In the genomic region with DNA sequence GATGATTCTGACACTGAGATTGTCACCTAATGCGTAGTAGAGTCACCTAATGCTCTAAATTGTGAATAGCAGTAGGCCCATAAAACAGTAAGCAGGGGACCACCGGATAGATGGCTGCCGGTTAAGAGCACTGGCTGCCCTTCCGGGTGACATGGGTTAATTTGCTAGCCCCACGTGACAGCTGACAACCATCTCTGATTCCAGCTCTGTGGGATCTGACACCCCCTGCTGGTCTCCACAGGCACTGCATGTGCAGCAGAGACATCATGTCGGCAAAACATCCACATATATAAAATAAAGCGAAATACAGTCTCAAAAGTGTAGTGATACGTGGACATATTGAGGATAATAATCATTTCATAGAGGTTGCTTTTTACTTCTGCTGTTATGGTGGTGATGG, we compare ENCODE assay signal across 8 mouse cellular contexts. TPM values are rescaled to one million over a fixed set of nuclear protein-coding genes. Genes with fewer than 3 reads are reported as not detected.
DNase-seq lines count a peak whose midpoint lies in the region; ATAC-seq and TF ChIP-seq lines count a peak whose summit lies in the region.

No protein-coding gene starts in this region.

- no peaks in the 10 kb centered on the region for H3K27me3 ChIP-seq in Patski

- intact Hi-C loops in left cerebral cortex, postnatal 4 days (cut with DNase I) = loop anchor here (5.0 kb wide), 3 partner anchors 127 to 807 kb away; no protein-coding TSS in a partner anchor

- POLR2A ChIA-PET in Patski (lab: Charles Lee) = interaction anchor here (0.7 to 1.1 kb wide), 2 partner anchors 8 to 29 kb away, joined by 3 to 4 read pairs; no protein-coding TSS in a partner anchor

- in situ Hi-C loops in Patski (cut with MboI; ENCODE audit: low pct_unique_long_range_greater_than_20kb) = loop anchor here (5.0 kb wide), 2 partner anchors 587 to 807 kb away; no protein-coding TSS in a partner anchor

- ATAC-seq in Patski = no peak
- ATAC-seq in megakaryocyte, adult 5-6 weeks (ENCODE audit: poor library complexity, severe bottlenecking) = peak; percentile 77

- peak; percentile 64 for DNase-seq in adrenal gland, postnatal 14 days
- no peak for DNase-seq in adrenal gland, adult 8-10 months
- DNase-seq in left cerebral cortex, postnatal 4 days = peak; percentile 39
- no peak for DNase-seq in left cerebral cortex, adult 11 months (ENCODE audit: low spot score)
- DNase-seq in Patski (ENCODE audit: low read depth, low spot score) = no peak
- peak; percentile 42 for DNase-seq in embryo, embryonic 10.5 days (ENCODE audit: low spot score)
- DNase-seq in thymus, postnatal 36 days = peak; percentile 39 to 41

- peak; percentile 79 for TF ChIP-seq CTCF in Patski (IDR thresholded peaks at IDR 0.05)

- CTCF ChIA-PET in Patski (lab: Charles Lee) = interaction anchor here (0.9 to 2.3 kb wide), 4 partner anchors 27 to 805 kb away, joined by 3 to 16 read pairs (median 6); no protein-coding TSS in a partner anchor

RNA-seq across cellular contexts. Expression of a gene that starts 8.0 kb away (rescaled TPM):
- total RNA-seq in adrenal gland, postnatal 14 days (2021) = 24.6 and 25.0 TPM in 2 replicates
- 10 to 100 TPM; 23.2 to 27.1 (median 24.6) TPM for total RNA-seq in adrenal gland, adult 8-10 months (2022)
- total RNA-seq in left cerebral cortex, postnatal 4 days (2021) = 10 to 100 TPM; 19.8 to 24.3 TPM
- polyA plus RNA-seq in Patski (2021) = 20.9 TPM
- 17.9 and 20.7 TPM in 2 replicates for total RNA-seq in megakaryocyte, adult 5-6 weeks (2015)
- total RNA-seq in megakaryocyte, adult 5-6 weeks (2017) = 27.9 and 28.3 TPM in 2 replicates

RNA-seq across cellular contexts. Expression of a gene that starts 11.3 kb away (rescaled TPM):
- total RNA-seq in adrenal gland, postnatal 14 days (2021) = 15.5 TPM in 2 replicates
- 10 to 100 TPM; 25.7 to 27.3 (median 26.2) TPM for total RNA-seq in adrenal gland, adult 8-10 months (2022)
- total RNA-seq in left cerebral cortex, postnatal 4 days (2021) = 10 to 100 TPM; 21.5 to 24.4 TPM
- 56.0 TPM for polyA plus RNA-seq in Patski (2021)
- 15.5 and 16.0 TPM in 2 replicates for total RNA-seq in megakaryocyte, adult 5-6 weeks (2015)
- 19.6 and 21.6 TPM in 2 replicates for total RNA-seq in megakaryocyte, adult 5-6 weeks (2017)

RNA-seq across cellular contexts. Expression of a gene that starts 39.9 kb away (rescaled TPM):
- 8.2 and 9.8 TPM in 2 replicates for total RNA-seq in adrenal gland, postnatal 14 days (2021)
- total RNA-seq in adrenal gland, adult 8-10 months (2022) = 10 to 100 TPM in 3 of 4 experiments, 1 to 10 TPM in 1; 8.2 to 13.3 (median 11.6) TPM
- total RNA-seq in left cerebral cortex, postnatal 4 days (2021) = 10 to 100 TPM; 21.2 to 22.3 TPM
- polyA plus RNA-seq in Patski (2021) = 36.0 TPM
- total RNA-seq in megakaryocyte, adult 5-6 weeks (2015) = 4.4 and 6.7 TPM in 2 replicates
- 11.9 and 13.8 TPM in 2 replicates for total RNA-seq in megakaryocyte, adult 5-6 weeks (2017)

Comparison
In these comparisons a context has a peak if more than half of its experiments do, and no peak if none do; other contexts are left out.
1. DNase-seq: peak in adrenal gland, postnatal 14 days (single experiment), left cerebral cortex, postnatal 4 days (single experiment), embryo, embryonic 10.5 days (single experiment) and thymus, postnatal 36 days (2 of 2); none in adrenal gland, adult 8-10 months (single experiment), left cerebral cortex, adult 11 months (single experiment) and Patski (single experiment).